Mouse (Mus musculus) G1E (cell line): ENCODE data around the gene Paqr9. TPM values are rescaled to one million over a fixed set of nuclear protein-coding genes. Genes with fewer than 3 reads are reported as not detected.

ENCODE experiments used
- ATAC-seq: 2 replicates; pipeline ENCODE4 v1.8.0; 2016; ENCODE audit warnings: mild to moderate bottlenecking; ENCODE audit not compliant: insufficient number of reproducible peaks, poor library complexity, low FRiP score, severe bottlenecking; ENCODE audit errors: extremely low read depth
- DNase-seq: peaks from one replicate; pipeline ENCODE4 v3.0.0; 2012; ENCODE audit warnings: low spot score
- H3K27me3 ChIP-seq: 2 replicates; pipeline ENCODE4 v1.6.1; 2012; ENCODE audit warnings: mild to moderate bottlenecking, low read length, inconsistent platforms; ENCODE audit not compliant: insufficient read depth
- H3K36me3 ChIP-seq: replicated peaks from 2 replicates; pipeline ENCODE3; 2012; ENCODE audit warnings: mild to moderate bottlenecking, inconsistent platforms
- H3K4me1 ChIP-seq: 2 replicates; pipeline ENCODE4 v1.6.1; 2012; ENCODE audit warnings: low read depth, low read length, inconsistent platforms, mixed read lengths; ENCODE audit not compliant: insufficient read depth
- H3K4me3 ChIP-seq: 2 replicates; pipeline ENCODE4 v1.5.1; 2012; ENCODE audit warnings: low read depth, mild to moderate bottlenecking, inconsistent platforms, low read length, moderate library complexity, mixed read lengths
- H3K9me3 ChIP-seq: replicated peaks from 2 replicates; pipeline ENCODE4 v1.6.1; 2012; ENCODE audit warnings: inconsistent platforms
- CTCF ChIP-seq: IDR thresholded peaks from 2 replicates; pipeline ENCODE4 v1.5.1; 2012; ENCODE audit warnings: low read depth, low read length, inconsistent platforms, mixed read lengths
- GATA1 ChIP-seq: IDR thresholded peaks from 2 replicates; pipeline ENCODE4 v1.6.1; 2012; ENCODE audit warnings: borderline replicate concordance, low read length, inconsistent platforms, mixed read lengths
- GATA2 ChIP-seq: IDR thresholded peaks from 2 replicates; pipeline ENCODE4 v1.6.1; 2012; ENCODE audit warnings: low read depth, low read length, inconsistent platforms, borderline replicate concordance
- POLR2AphosphoS5 ChIP-seq: IDR thresholded peaks from 2 replicates; pipeline ENCODE4 v1.6.1; 2012; ENCODE audit warnings: low read depth, low read length, inconsistent platforms; ENCODE audit not compliant: insufficient replicate concordance
- TAL1 ChIP-seq: conservative IDR thresholded peaks from 2 replicates; pipeline ENCODE4 v1.6.1; 2012; ENCODE audit warnings: low read depth, low read length, inconsistent platforms, mixed read lengths
- polyA plus RNA-seq: library from polyadenylated mRNA; stranded (reverse); fragments of >175 nt; gene quantifications from 2 replicates; pipeline ENCODE4 v1.2.3, GENCODE M21; 2012
- total RNA-seq, 2 experiments: library from RNA; stranded (forward) in 1 of 2; stranded (reverse) in 1 of 2; fragments of 200-1000 nt in 1 of 2; fragments of >200 nt in 1 of 2; fragmentation: Nextera tagmentation in 1 of 2; gene quantifications; 2 replicates each; pipeline ENCODE4 v1.2.3; 2014 to 2017

The Paqr9 gene
- total and polyA plus RNA-seq, 3 experiments, result 0.11 to 6.8 TPM; not detected in 1

- DNase-seq, result no peak
Observed at GRCm38 (mm10) chr9:95569966-95570365, 10.5 kb downstream of the Paqr9 start.

GRCm38 (mm10) chr9:95570604-95571003 is 11.1 kb downstream of the Paqr9 start:
- Histone ChIP-seq H3K4me1 (no peaks in the 10 kb centered on the region), H3K27me3 (no peaks in the 10 kb centered on the region), H3K9me3 (no peaks in the 10 kb centered on the region), H3K36me3 (no peaks in the 10 kb centered on the region), H3K4me3 (no peak overlapping the region)
- DNase-seq (no peak), ATAC-seq (no peak)
- TF ChIP-seq TAL1 (no peak), CTCF (no peak), POLR2AphosphoS5 (no peak)

More at GRCm38 (mm10) chr9:95569966-95570365, 10.5 kb downstream of the Paqr9 start:
- no peaks in the 10 kb centered on the region for H3K4me1 ChIP-seq
- ATAC-seq, result no peak
- H3K27me3 ChIP-seq, result no peaks in the 10 kb centered on the region
- TF ChIP-seq TAL1 (no peak), GATA2 (no peak), GATA1 (no peak), CTCF (no peak), POLR2AphosphoS5 (no peak)
- no peaks in the 10 kb centered on the region for H3K9me3 ChIP-seq
- H3K4me3 ChIP-seq, result no peak overlapping the region
- no peaks in the 10 kb centered on the region for H3K36me3 ChIP-seq

GRCm38 (mm10) chr9:95571494-95571893 is 12.0 kb downstream of the Paqr9 start:
- Histone ChIP-seq H3K36me3 (no peaks in the 10 kb centered on the region), H3K4me1 (no peaks in the 10 kb centered on the region), H3K27me3 (no peaks in the 10 kb centered on the region), H3K9me3 (no peaks in the 10 kb centered on the region), H3K4me3 (no peak overlapping the region)
- ATAC-seq (no peak), DNase-seq (no peak)
- TF ChIP-seq TAL1 (no peak), POLR2AphosphoS5 (no peak), CTCF (no peak), GATA1 (no peak), GATA2 (no peak)

GRCm38 (mm10) chr9:95572558-95572957 is 13.1 kb downstream of the Paqr9 start:
- H3K27me3 ChIP-seq, result 0 out of 2 replicates have a peak, but pooled peaks cover 2% of the 10 kb centered on the region
- no peaks in the 10 kb centered on the region for H3K4me1 ChIP-seq
- H3K36me3 ChIP-seq, result no peaks in the 10 kb centered on the region
- no peaks in the 10 kb centered on the region for H3K9me3 ChIP-seq
- no peak for DNase-seq
- no peak for ATAC-seq
- no peak for TF ChIP-seq POLR2AphosphoS5
- no peak for TF ChIP-seq TAL1
- TF ChIP-seq CTCF, result no peak
- TF ChIP-seq GATA1, result no peak
- no peak for TF ChIP-seq GATA2
- H3K4me3 ChIP-seq, result no peak overlapping the region

- TF ChIP-seq POLR2AphosphoS5, result no peak
- no peak for TF ChIP-seq TAL1
- no peak for TF ChIP-seq GATA1
- TF ChIP-seq CTCF, result no peak
- no peak for TF ChIP-seq GATA2
- no peaks in the 10 kb centered on the region for H3K9me3 ChIP-seq
- H3K36me3 ChIP-seq, result no peaks in the 10 kb centered on the region
- H3K4me3 ChIP-seq, result no peak overlapping the region
- H3K27me3 ChIP-seq, result 0 out of 2 replicates have a peak, but pooled peaks cover 2% of the 10 kb centered on the region
- DNase-seq, result no peak
- ATAC-seq, result no peak
- H3K4me1 ChIP-seq, result no peaks in the 10 kb centered on the region
Observed at GRCm38 (mm10) chr9:95574116-95574515, 14.7 kb downstream of the Paqr9 start.

- H3K9me3 ChIP-seq, result no peaks in the 10 kb centered on the region
- H3K4me1 ChIP-seq, result no peaks in the 10 kb centered on the region
- H3K36me3 ChIP-seq, result no peaks in the 10 kb centered on the region
- DNase-seq, result no peak
- H3K4me3 ChIP-seq, result no peak overlapping the region
- no peak for TF ChIP-seq CTCF
- no peak for TF ChIP-seq POLR2AphosphoS5
- TF ChIP-seq GATA2, result no peak
- TF ChIP-seq GATA1, result no peak
- TF ChIP-seq TAL1, result no peak
- 0 out of 2 replicates have a peak, but pooled peaks cover 2% of the 10 kb centered on the region for H3K27me3 ChIP-seq
- no peak for ATAC-seq
Observed at GRCm38 (mm10) chr9:95577502-95577901, 18.0 kb downstream of the Paqr9 start.
